Mouse (Mus musculus) thymus, postnatal 25 days (tissue): ENCODE results near the gene Camk1d.

Source experiments
- DNase-seq: peaks from one replicate; pipeline ENCODE4 v3.0.0; 2022

Gene Camk1d

GRCm38 (mm10) chr2:5714211-5715053, at the start of gene Camk1d:
TSS of gene Camk1d (minus strand) at chr2:5714515.
- DNase-seq, result peak; percentile 96

- DNase-seq, result no peak
These were observed 47.7 kb upstream of the Camk1d start for GRCm38 (mm10) chr2:5762031-5762430.

- DNase-seq, result no peak
These were observed 46.2 kb upstream of the Camk1d start for GRCm38 (mm10) chr2:5760479-5761008.

- no peak for DNase-seq
These were observed 44.3 kb upstream of the Camk1d start for GRCm38 (mm10) chr2:5758569-5758968.

- no peak for DNase-seq
These were observed 36.6 kb upstream of the Camk1d start for GRCm38 (mm10) chr2:5750872-5751271.

GRCm38 (mm10) chr2:5749210-5749609, 34.9 kb upstream of the Camk1d start:
- DNase-seq, result no peak

GRCm38 (mm10) chr2:5747545-5748043, 33.3 kb upstream of the Camk1d start:
- DNase-seq, result no peak

- DNase-seq, result no peak
These were observed 32.2 kb upstream of the Camk1d start for GRCm38 (mm10) chr2:5746529-5746928.

GRCm38 (mm10) chr2:5743886-5744285, 29.6 kb upstream of the Camk1d start:
- DNase-seq, result no peak

GRCm38 (mm10) chr2:5740913-5741312, 26.6 kb upstream of the Camk1d start:
- DNase-seq, result no peak

- DNase-seq, result no peak
These were observed 21.6 kb upstream of the Camk1d start for GRCm38 (mm10) chr2:5735881-5736280.

GRCm38 (mm10) chr2:5733300-5734085, 19.2 kb upstream of the Camk1d start:
- DNase-seq, result no peak

- no peak for DNase-seq
These were observed 17.7 kb upstream of the Camk1d start for GRCm38 (mm10) chr2:5732047-5732446.

GRCm38 (mm10) chr2:5730364-5730792, 16.1 kb upstream of the Camk1d start:
- no peak for DNase-seq

- no peak for DNase-seq
These were observed 15.6 kb upstream of the Camk1d start for GRCm38 (mm10) chr2:5729931-5730330.

- DNase-seq, result no peak
These were observed 10.8 kb upstream of the Camk1d start for GRCm38 (mm10) chr2:5725028-5725701.

GRCm38 (mm10) chr2:5717675-5718074, 3.4 kb upstream of the Camk1d start:
- DNase-seq, result no peak

- DNase-seq, result no peak
These were observed 1.2 kb upstream of the Camk1d start for GRCm38 (mm10) chr2:5715544-5715943.

- DNase-seq, result no peak
These were observed 717 bp upstream of the Camk1d start for GRCm38 (mm10) chr2:5715054-5715410.

- peak; percentile 67 for DNase-seq
These were observed 747 bp downstream of the Camk1d start for GRCm38 (mm10) chr2:5713325-5714210.

- peak; percentile 18 for DNase-seq
These were observed 2.1 kb downstream of the Camk1d start for GRCm38 (mm10) chr2:5712255-5712654.

- no peak for DNase-seq
These were observed 4.4 kb downstream of the Camk1d start for GRCm38 (mm10) chr2:5709911-5710310.
